Mouse (Mus musculus): ENCODE measurements around the gene Gpr34.
A peak's percentile ranks its signal among the peaks of the same experiment; 100 is the strongest.

The Gpr34 gene

DNA sequence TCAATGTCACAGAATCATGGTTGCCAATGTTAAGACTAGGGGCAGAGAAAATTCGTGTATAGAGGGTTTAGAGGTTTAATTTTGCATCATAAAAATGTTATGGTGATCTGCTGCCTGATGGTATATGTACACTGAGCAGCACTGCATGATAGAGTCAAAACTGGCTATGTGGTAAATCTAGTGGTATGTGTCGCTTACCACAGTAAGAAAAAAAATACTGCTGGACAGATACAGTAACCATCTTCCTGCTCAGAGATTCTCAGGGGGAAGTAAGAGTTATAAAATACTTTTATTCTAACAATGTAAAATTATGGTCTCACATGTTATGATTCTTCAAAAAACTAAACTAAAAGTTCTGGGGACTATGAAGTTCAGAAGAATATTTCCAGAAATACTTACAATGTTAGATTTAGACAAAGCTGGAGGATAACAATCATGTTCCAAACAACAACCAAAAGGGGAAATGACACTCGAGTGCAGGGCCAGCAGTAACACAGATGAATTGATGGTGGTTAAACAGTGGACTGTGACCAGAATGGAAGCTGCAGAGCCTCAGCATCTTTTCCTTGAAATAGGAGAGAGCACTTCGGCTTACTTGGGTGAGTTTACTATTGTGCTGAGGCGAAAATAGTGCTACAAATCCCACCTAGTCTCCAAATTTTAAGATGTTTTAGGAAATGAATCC, at the start of gene Gpr34:
Gene Gpr34, plus strand, starts transcription at position 491 of the 685 bp plus-strand sequence.
- DNase-seq (ENCODE audit: low spot score in 2 of 2): no peak

- no peak for DNase-seq (ENCODE audit: low spot score in 2 of 2)
These were observed 32.5 kb upstream of the Gpr34 start for GRCm38 (mm10) chrX:13599373-13599772.

- no peak for DNase-seq (ENCODE audit: low spot score in 2 of 2)
These were observed 31.9 kb upstream of the Gpr34 start for GRCm38 (mm10) chrX:13599966-13600365.

GRCm38 (mm10) chrX:13606741-13607140, 25.1 kb upstream of the Gpr34 start:
- DNase-seq (ENCODE audit: low spot score in 2 of 2): no peak

GRCm38 (mm10) chrX:13607752-13608151, 24.1 kb upstream of the Gpr34 start:
- DNase-seq (ENCODE audit: low spot score in 2 of 2): no peak

GRCm38 (mm10) chrX:13611114-13611513, 20.8 kb upstream of the Gpr34 start:
- no peak for DNase-seq (ENCODE audit: low spot score in 2 of 2)

DNA sequence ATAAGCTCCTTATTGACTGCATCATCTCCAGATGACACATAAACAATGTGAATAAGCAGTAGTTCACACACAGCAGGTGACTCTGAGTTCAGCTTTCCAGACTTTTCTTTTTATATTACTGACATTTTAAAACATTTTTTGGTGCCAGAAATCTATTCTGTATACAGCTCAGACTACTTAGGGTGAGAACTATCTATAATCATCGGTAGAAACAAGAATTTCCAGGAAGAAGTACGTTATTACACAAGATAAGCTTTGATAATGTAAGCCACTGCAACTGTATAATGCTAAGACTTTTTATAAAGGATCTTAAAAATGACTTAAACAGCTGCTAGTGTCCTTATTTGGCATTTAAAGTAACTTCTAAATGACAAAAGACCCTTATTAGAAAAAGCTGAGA, 19.8 kb upstream of the Gpr34 start:
- no peak for DNase-seq (ENCODE audit: low spot score in 2 of 2)

- no peak for DNase-seq (ENCODE audit: low spot score in 2 of 2)
These were observed 15.2 kb upstream of the Gpr34 start for GRCm38 (mm10) chrX:13616726-13617125.

DNA sequence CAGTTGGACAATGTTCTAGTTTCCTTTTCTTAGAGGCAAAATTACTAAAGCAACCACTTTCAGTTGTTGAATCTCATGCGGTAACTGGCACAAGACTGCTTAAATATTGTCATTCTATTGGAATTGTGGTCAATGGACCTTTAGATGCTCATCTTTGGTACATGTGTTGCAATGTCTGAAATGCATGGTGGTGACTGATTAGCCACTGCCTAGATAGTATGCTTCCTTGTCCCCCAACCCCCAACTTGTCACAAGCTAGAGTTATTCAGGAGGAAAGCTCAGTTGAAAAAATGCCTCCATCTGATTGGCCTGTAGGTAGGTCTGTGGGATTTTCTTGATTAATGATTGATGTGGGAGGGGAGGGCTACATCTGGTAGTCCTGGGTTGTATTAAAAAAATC, 14.6 kb upstream of the Gpr34 start:
- DNase-seq (ENCODE audit: low spot score in 2 of 2): no peak

DNA sequence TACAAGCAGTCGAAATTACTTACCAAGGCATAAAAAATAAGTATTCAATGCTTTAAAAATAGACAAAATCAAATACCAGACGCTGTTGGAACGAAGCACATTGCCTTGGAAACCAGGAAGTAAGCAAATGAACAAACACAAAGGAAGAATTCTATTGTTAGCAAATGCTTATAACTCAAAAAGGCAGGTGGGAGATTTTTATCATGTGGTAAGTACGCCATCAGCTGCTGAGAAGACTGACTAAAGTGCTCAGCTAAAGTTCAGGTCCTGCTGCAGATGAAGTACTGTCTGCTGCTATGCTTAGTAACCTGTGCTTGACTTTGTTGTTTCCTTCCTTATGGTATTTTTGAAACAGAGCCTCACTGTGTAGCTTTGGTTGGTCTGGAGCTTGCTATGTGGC, 13.4 kb upstream of the Gpr34 start:
- peak in 1 of 2 experiments; percentile 3 for DNase-seq (ENCODE audit: low spot score in 2 of 2)

- DNase-seq (ENCODE audit: low spot score in 2 of 2): no peak
These were observed 10.4 kb upstream of the Gpr34 start for GRCm38 (mm10) chrX:13621473-13621872.

DNA sequence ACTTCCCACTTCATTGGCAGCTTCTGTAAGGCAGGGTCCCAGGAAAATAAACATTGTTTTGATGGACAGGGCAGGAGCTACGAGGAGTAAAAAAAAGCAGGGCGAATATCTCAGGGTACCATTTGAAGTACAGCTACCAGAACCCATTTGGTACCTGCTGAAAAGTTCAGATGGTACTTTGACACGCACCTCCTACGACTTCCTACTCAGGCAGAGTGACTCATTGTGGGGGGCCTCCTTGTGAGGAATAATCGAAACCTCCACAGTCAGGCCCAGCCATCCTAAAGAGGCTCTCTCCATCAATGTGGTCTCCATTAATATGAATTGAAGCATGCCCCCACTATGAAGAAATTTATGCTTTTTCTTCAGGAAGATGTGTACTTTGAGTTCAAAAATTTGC, 9.2 kb upstream of the Gpr34 start:
- DNase-seq (ENCODE audit: low spot score in 2 of 2): no peak

DNA sequence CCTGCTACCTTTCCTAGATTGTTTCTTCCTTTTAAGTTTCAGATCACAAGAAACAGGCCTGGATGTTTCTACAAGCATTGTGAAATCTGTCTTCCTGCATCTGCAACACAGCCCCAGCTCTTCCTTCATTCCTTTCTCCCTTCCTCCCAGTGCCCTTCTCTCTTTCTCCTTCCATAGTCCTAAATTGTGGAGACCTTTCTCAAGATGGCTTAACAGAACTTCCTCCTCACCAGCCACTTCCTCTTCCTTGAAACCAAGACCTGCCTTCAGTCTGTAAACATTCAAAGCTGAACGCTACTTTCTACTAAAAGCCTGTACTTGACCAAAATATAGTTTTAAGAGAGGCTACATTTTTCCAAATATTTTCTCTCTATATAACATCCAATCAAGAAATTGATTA, 4.5 kb downstream of the Gpr34 start:
- DNase-seq (ENCODE audit: low spot score in 2 of 2): no peak

DNA sequence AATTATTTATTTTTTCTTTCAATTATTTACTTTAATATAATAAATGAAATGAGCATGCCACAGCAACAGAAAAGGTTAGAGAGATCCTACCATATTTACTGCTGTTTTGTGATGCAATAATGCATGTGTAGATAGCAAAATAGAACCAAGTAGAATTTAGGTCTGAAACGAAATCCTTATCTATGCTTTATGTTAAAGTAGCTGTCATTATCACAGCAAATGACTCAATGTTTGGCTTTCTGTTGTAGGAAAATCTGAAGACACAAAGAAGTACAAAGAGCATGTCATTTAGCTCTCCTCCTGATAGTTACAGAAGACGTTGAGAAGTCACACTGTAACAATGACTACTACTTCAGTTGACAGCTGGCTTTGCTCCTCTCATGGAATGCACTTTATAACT, 7.0 kb downstream of the Gpr34 start:
- no peak for DNase-seq (ENCODE audit: low spot score in 2 of 2)

- no peak for DNase-seq (ENCODE audit: low spot score in 2 of 2)
These were observed 20.0 kb downstream of the Gpr34 start for GRCm38 (mm10) chrX:13651889-13652288.

GRCm38 (mm10) chrX:13652291-13652690, 20.4 kb downstream of the Gpr34 start:
- DNase-seq (ENCODE audit: low spot score in 2 of 2): no peak

DNA sequence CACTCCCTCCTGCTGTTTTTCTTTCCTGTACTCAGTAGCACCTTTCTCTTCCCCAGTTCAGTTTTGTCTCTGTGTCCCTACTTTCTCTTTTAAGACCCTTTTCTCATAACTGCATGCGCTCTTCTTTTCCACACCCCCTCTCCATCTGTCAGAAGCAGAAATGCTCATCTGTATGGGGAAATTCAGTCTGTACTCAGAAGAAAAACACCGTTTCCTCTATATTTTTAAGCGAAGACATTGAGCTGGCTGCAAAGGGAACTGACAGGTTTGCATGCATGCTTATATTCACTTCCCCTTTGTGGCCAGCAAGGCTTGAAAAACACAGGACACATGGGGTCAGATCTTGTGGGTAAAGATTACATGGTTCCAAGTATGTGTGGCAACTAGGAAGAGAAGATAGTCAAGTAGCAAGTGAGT, 23.1 kb downstream of the Gpr34 start:
- DNase-seq (ENCODE audit: low spot score in 2 of 2): no peak

GRCm38 (mm10) chrX:13655906-13656305, 24.0 kb downstream of the Gpr34 start:
- DNase-seq (ENCODE audit: low spot score in 2 of 2): no peak

GRCm38 (mm10) chrX:13656721-13657120, 24.8 kb downstream of the Gpr34 start:
- peak in 1 of 2 experiments; percentile 61 for DNase-seq (ENCODE audit: low spot score in 2 of 2)

- no peak for DNase-seq (ENCODE audit: low spot score in 2 of 2)
These were observed 26.8 kb downstream of the Gpr34 start for GRCm38 (mm10) chrX:13658616-13659140.

GRCm38 (mm10) chrX:13659201-13659890, 27.5 kb downstream of the Gpr34 start:
- DNase-seq (ENCODE audit: low spot score in 2 of 2): no peak

- DNase-seq (ENCODE audit: low spot score in 2 of 2): no peak
These were observed 29.2 kb downstream of the Gpr34 start, which contains the start of gene Gpr82 for GRCm38 (mm10) chrX:13661063-13661462. Gene Gpr82, plus strand, starts transcription at chrX:13661363.

- no peak for DNase-seq (ENCODE audit: low spot score in 2 of 2)
These were observed 37.0 kb downstream of the Gpr34 start for GRCm38 (mm10) chrX:13668867-13669266.
